Mouse (Mus musculus) liver, adult 2 months (tissue): Measurements from ENCODE around the gene Tsen54. TPM values are rescaled to one million over a fixed set of nuclear protein-coding genes. Genes with fewer than 3 reads are reported as not detected.

ENCODE experiments used
- DNase-seq: peaks from one replicate; pipeline ENCODE4 v3.0.0-alpha.2; 2011; ENCODE audit warnings: low read depth, low spot score; ENCODE audit errors: extremely low read depth
- H3K27ac ChIP-seq: fragments of 200-500 bp; replicated peaks from 2 replicates; pipeline ENCODE4 v1.5.1; 2012; ENCODE audit warnings: low read depth, mild to moderate bottlenecking, control low read depth, inconsistent platforms, low read length; ENCODE audit not compliant: insufficient read depth
- H3K27me3 ChIP-seq: fragments of 200-500 bp; 2 replicates; pipeline ENCODE4 v1.6.1; 2012; ENCODE audit warnings: mild to moderate bottlenecking, moderate library complexity, low read length, inconsistent platforms; ENCODE audit not compliant: control insufficient read depth, insufficient read depth
- H3K36me3 ChIP-seq: fragments of 200-500 bp; 2 replicates; pipeline ENCODE4 v1.6.1; 2012; ENCODE audit warnings: low read length, inconsistent platforms; ENCODE audit not compliant: control insufficient read depth, insufficient read depth
- H3K4me1 ChIP-seq: fragments of 200-500 bp; 2 replicates; pipeline ENCODE4 v1.6.1; 2011; ENCODE audit warnings: low read length; ENCODE audit not compliant: control insufficient read depth, insufficient read depth
- H3K4me3 ChIP-seq: fragments of 200-500 bp; 2 replicates; pipeline ENCODE4 v1.5.1; 2011; ENCODE audit warnings: low read depth, mild to moderate bottlenecking, control low read depth, low read length, moderate library complexity; ENCODE audit not compliant: insufficient read depth
- H3K79me2 ChIP-seq: fragments of 200-500 bp; 2 replicates; pipeline ENCODE4 v1.6.1; 2012; ENCODE audit warnings: inconsistent platforms, mild to moderate bottlenecking, low read length, moderate library complexity; ENCODE audit not compliant: control insufficient read depth, insufficient read depth
- H3K9ac ChIP-seq: fragments of 200-500 bp; 2 replicates; pipeline ENCODE4 v1.6.1; 2012; ENCODE audit warnings: low read depth, mild to moderate bottlenecking, control low read depth, inconsistent platforms, low read length
- CTCF ChIP-seq: fragments of 200-500 bp; IDR thresholded peaks from 2 replicates; pipeline ENCODE4 v1.5.1; 2011; ENCODE audit warnings: low read depth, low read length, control low read depth
- POLR2A ChIP-seq: fragments of 200-500 bp; IDR thresholded peaks from 2 replicates; pipeline ENCODE4 v1.6.1; 2011; ENCODE audit warnings: low read length, control low read depth; ENCODE audit not compliant: insufficient read depth; ENCODE audit errors: extremely low read depth
- WGBS: fragments of 180-500 bp; shearing (Covaris S2); methylation state at CpG from one replicate; pipeline ENCODE4 v1.1.7; 2018; 5-methylcytosine and 5-hydroxymethylcytosine counted together
- polyA plus RNA-seq: library from polyadenylated mRNA; depleted of rRNA; stranded (reverse); fragments of >200 nt; gene quantifications from 2 replicates; pipeline ENCODE4 v1.2.3, GENCODE M21; 2012
- total RNA-seq: library from RNA; depleted of rRNA; stranded (reverse); fragments of >200 nt; gene quantifications from 2 replicates; pipeline ENCODE4 v1.2.3, GENCODE M21; 2014

The Tsen54 gene
- total and polyA plus RNA-seq, 2 experiments, result 4.0 to 15.6 TPM

- no peak overlapping the region for H3K4me3 ChIP-seq
- no peak for TF ChIP-seq CTCF
- no peak for TF ChIP-seq POLR2A
- H3K9ac ChIP-seq, result no peak overlapping the region
- H3K27me3 ChIP-seq, result no peaks in the 10 kb centered on the region
- H3K4me1 ChIP-seq, result peaks cover 21% of the 10 kb centered on the region
- H3K27ac ChIP-seq, result no peak overlapping the region
- WGBS, result 89% methylated on average over 6 of the region's 6 CpGs
- peaks cover 41% of the 10 kb centered on the region; the same call in 1 of the 2 replicates for H3K79me2 ChIP-seq
- H3K36me3 ChIP-seq, result no peaks in the 10 kb centered on the region
- no peak for DNase-seq
These were observed 13.1 kb downstream of the Tsen54 start for GRCm38 (mm10) chr11:115827624-115828023.

GRCm38 (mm10) chr11:115829036-115829435, 14.5 kb downstream of the Tsen54 start:
- Histone ChIP-seq H3K27ac (no peak overlapping the region), H3K79me2 (peaks cover 46% of the 10 kb centered on the region; the same call in 1 of the 2 replicates), H3K9ac (no peak overlapping the region), H3K27me3 (no peaks in the 10 kb centered on the region), H3K36me3 (no peaks in the 10 kb centered on the region), H3K4me1 (peaks cover 31% of the 10 kb centered on the region), H3K4me3 (no peak overlapping the region)
- TF ChIP-seq CTCF (no peak), POLR2A (no peak)
- WGBS, result 59% methylated on average over 4 of the region's 4 CpGs
- no peak for DNase-seq

GRCm38 (mm10) chr11:115830550-115831325, 16.2 kb downstream of the Tsen54 start:
- peak; percentile 57 for DNase-seq
- peak overlapping the region; percentile 7; the same call in 1 of the 2 replicates for H3K9ac ChIP-seq
- H3K36me3 ChIP-seq, result no peaks in the 10 kb centered on the region
- H3K27ac ChIP-seq, result peak overlapping the region; percentile 26
- 36% methylated on average over 25 of the region's 25 CpGs for WGBS
- H3K4me3 ChIP-seq, result no peak overlapping the region
- peaks cover 31% of the 10 kb centered on the region for H3K4me1 ChIP-seq
- peaks cover 40% of the 10 kb centered on the region; the same call in 1 of the 2 replicates for H3K79me2 ChIP-seq
- no peak for TF ChIP-seq CTCF
- no peak for TF ChIP-seq POLR2A
- no peaks in the 10 kb centered on the region for H3K27me3 ChIP-seq

- H3K36me3 ChIP-seq, result no peaks in the 10 kb centered on the region
- H3K4me3 ChIP-seq, result no peak overlapping the region
- peak overlapping the region; percentile 95 for H3K27ac ChIP-seq
- H3K27me3 ChIP-seq, result no peaks in the 10 kb centered on the region
- TF ChIP-seq POLR2A (no peak), CTCF (no peak)
- WGBS, result 39% methylated on average over 3 of the region's 3 CpGs
- peak overlapping the region; percentile 38 for H3K9ac ChIP-seq
- DNase-seq, result no peak
- peaks cover 35% of the 10 kb centered on the region; the same call in 1 of the 2 replicates for H3K79me2 ChIP-seq
- peaks cover 31% of the 10 kb centered on the region for H3K4me1 ChIP-seq
These were observed 17.0 kb downstream of the Tsen54 start for GRCm38 (mm10) chr11:115831518-115831917.

- Histone ChIP-seq H3K27ac (peak overlapping the region; percentile 95), H3K27me3 (no peaks in the 10 kb centered on the region), H3K36me3 (no peaks in the 10 kb centered on the region), H3K79me2 (peaks cover 32% of the 10 kb centered on the region; the same call in 1 of the 2 replicates), H3K4me1 (peaks cover 31% of the 10 kb centered on the region), H3K9ac (peak overlapping the region; percentile 67), H3K4me3 (peak overlapping the region; percentile 40)
- WGBS, result 19% methylated on average over 6 of the region's 6 CpGs
- peak; percentile 83 for DNase-seq
- TF ChIP-seq CTCF (no peak), POLR2A (no peak)
These were observed 17.5 kb downstream of the Tsen54 start for GRCm38 (mm10) chr11:115832064-115832463.

GRCm38 (mm10) chr11:115832523-115832922, 18.0 kb downstream of the Tsen54 start:
- H3K9ac ChIP-seq, result peak overlapping the region; percentile 67

More at GRCm38 (mm10) chr11:115832523-115832922, 18.0 kb downstream of the Tsen54 start:
- no peak for TF ChIP-seq POLR2A
- TF ChIP-seq CTCF, result no peak
- Histone ChIP-seq H3K4me1 (peaks cover 34% of the 10 kb centered on the region), H3K27ac (peak overlapping the region; percentile 95), H3K36me3 (no peaks in the 10 kb centered on the region), H3K79me2 (peaks cover 28% of the 10 kb centered on the region; the same call in 1 of the 2 replicates), H3K27me3 (no peaks in the 10 kb centered on the region), H3K4me3 (peak overlapping the region; percentile 40)
- 8% methylated on average over 8 of the region's 8 CpGs for WGBS
- DNase-seq, result peak; percentile 89
